Mouse (Mus musculus) mouse embryonic stem cell (cell line): ENCODE data around the gene 4930432K21Rik.

Experiments
- in situ Hi-C, 2 experiments: fragments of 300-500 bp; cut with MboI; formaldehyde crosslinking; loops; 1 replicate in 1 of 2; 3 replicates in 1 of 2; pipeline ENCODE4 v1.14.3; 2019 to 2020; ENCODE audit warnings: low sequenced_read_pairs in 2 of 2, low pct_unique_long_range_greater_than_20kb in 1 of 2, mixed read lengths in 1 of 2; ENCODE audit not compliant: unreplicated experiment in 1 of 2

4930432K21Rik gene

DNA sequence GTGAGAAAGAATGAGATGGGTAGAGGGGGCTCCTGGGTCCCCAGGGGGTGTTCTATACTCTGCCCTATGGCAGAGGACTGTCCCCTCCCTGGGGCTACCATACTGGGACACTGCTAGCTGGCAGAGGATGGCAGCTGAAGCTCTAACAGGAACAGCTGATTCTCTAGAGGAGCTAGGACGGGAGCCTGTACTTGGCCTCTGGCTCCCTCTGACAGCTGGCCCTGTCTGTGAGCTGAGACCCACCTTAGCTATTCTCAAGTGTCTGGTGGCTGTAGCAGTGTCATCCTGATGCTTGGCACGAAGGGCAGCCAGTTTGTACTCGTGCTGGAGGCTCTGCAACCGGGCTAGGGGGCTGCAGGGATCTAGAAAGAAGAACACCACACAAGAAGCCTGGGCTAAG is 7.0 kb upstream of the 4930432K21Rik start:
- in situ Hi-C loops: no loop called here

GRCm38 (mm10) chr8:84144636-84145245 is 3.1 kb upstream of the 4930432K21Rik start:
- in situ Hi-C loops: no loop called here

DNA sequence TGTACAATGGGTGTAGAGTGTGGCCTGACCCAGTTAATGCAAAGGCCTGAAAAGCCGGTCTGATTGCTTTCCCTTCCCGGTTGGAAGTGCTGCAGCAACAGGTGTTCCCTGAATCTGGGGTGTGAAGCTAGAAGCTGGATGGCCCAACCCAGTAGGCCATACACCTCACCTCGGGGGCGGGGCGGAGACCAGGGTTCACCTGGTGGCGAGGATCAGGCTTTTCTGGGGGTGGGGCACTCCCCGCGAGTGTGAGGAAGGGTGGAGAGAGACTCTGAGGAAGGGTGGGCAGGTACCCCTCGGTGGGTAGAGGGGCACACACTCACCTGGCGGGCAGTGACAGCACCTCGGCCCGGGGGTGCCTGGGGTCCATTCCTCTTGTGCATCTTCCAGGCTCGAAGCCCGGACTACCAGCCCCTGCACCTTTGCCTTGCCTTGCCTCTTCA is 480 bp upstream of the 4930432K21Rik start:
- in situ Hi-C loops: no loop called here

GRCm38 (mm10) chr8:84148531-84148850 is 666 bp downstream of the 4930432K21Rik start:
- in situ Hi-C loops: no loop called here

GRCm38 (mm10) chr8:84149181-84149580 is 1.4 kb downstream of the 4930432K21Rik start:
- in situ Hi-C loops: no loop called here

DNA sequence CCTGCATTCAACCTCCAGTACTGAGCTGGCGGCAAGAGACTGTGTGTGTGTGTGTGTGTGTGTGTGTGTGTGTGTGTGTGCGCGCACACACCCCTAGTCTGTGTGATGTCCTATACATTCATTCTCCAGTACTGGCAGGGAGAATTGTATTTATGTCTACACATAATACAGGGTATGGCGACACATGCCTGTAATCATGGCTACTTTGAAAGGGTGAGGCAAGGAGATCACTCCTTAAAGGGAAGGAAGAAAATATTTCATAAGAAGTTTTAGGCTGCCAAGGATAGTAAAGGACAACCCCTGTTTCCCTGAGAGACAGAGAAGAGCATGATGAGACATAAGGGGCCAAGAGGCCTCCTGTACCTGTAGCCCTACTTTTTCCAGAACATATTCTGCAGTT is 9.8 kb downstream of the 4930432K21Rik start:
- in situ Hi-C loops: no loop called here

- in situ Hi-C loops: no loop called here
Observed at GRCm38 (mm10) chr8:84167696-84168095, 19.9 kb downstream of the 4930432K21Rik start.

GRCm38 (mm10) chr8:84170096-84170495 is 22.3 kb downstream of the 4930432K21Rik start:
- in situ Hi-C loops: no loop called here

DNA sequence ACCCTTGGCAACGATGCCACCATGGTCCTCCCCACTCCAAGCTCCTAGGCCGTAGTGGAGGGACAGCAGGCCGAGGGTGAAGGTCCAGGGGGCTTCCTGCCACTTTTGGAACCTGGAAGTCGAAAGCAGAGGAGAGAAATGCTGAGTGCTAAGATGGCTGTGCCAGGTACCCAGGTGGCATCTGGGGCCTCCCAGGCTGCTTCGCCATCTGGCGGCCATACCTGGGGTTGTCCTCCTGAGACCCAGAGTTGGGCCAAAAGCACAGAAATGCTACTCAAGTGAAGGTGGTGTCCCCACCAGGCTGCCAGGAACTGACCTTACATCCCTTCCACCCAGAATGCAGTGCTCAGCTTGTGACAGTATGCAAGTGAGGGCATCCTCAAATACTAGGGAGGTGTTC is 26.0 kb downstream of the 4930432K21Rik start:
- in situ Hi-C loops: no loop called here

GRCm38 (mm10) chr8:84176560-84176959 is 28.7 kb downstream of the 4930432K21Rik start:
- in situ Hi-C loops: no loop called here

- in situ Hi-C loops: no loop called here
Observed at GRCm38 (mm10) chr8:84177405-84177804, 29.6 kb downstream of the 4930432K21Rik start.

DNA sequence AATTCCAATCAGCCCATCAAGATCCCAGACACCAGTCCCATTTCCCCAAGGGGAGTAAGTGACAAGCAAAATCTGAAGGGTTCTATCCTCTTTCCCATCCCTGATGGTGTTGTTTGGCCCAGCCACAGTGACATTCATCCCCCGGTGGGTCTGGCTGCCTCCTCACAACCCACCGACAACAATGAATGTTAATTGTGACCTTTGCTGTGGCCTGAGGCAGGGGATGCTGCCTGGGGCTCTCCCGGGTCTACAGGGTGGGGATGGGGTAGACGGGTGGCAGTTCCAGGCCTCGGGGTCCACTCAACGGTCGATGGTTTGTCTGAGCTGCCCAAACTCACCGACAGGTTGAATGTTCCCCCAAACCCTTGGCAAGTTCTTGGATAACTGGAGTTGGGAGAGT is 30.8 kb downstream of the 4930432K21Rik start:
- in situ Hi-C loops: no loop called here

DNA sequence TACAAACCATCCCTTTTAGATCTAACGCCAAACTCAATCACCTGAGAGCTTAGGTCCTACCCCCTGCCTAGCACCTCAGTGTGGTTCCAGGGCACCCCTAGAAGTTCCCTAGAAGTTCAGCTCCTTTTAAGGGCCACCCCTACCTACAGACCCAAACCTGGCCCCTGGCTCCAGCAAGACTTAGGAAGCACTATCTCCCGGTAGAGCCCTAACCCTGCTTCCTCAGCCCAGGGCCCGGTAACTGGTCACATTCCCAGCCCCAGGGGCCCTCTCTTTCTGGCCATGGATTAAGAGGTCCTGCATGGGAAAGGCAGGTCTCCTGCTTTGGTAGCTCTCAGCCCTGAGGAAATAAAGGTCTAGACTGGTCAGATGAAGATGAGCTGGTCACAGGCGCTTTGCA is 32.1 kb downstream of the 4930432K21Rik start:
- in situ Hi-C loops: no loop called here

DNA sequence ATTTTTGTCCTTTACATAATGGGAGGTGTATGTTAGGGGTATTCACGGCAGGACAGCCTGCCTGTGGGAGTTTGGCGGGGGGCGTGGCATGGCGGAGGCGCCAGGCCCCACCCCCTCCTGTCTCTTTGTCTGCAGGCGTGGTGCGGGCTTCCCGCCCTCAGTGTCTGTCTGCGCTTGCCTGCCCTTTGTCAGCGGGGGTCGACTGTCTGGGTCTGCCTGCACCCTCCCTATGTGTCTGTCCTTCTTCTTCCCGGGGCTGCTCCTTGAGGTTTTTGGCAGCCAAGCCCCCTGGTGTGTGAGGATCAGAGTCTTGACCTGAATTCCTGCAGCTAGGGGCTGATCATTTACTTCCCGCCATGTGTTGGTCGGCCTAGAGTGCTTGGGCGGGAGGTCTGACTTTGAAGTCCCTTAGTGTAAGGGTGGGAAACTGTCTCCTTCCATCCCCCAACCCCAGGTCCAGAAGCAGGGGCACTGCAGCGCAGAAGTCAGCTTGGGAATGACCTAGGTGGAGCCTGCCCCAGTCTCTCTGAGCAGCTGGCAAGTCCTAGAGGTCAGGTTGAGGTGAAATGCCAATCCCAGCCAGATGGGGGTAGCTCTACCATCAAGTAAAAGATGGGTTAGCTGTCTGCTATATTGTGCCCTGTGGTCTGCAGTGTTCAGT is 32.8 kb downstream of the 4930432K21Rik start:
- in situ Hi-C loops: no loop called here

- in situ Hi-C loops: no loop called here
Observed at GRCm38 (mm10) chr8:84182833-84183232, 35.0 kb downstream of the 4930432K21Rik start.

GRCm38 (mm10) chr8:84183261-84184084 is 35.6 kb downstream of the 4930432K21Rik start:
- in situ Hi-C loops: no loop called here

DNA sequence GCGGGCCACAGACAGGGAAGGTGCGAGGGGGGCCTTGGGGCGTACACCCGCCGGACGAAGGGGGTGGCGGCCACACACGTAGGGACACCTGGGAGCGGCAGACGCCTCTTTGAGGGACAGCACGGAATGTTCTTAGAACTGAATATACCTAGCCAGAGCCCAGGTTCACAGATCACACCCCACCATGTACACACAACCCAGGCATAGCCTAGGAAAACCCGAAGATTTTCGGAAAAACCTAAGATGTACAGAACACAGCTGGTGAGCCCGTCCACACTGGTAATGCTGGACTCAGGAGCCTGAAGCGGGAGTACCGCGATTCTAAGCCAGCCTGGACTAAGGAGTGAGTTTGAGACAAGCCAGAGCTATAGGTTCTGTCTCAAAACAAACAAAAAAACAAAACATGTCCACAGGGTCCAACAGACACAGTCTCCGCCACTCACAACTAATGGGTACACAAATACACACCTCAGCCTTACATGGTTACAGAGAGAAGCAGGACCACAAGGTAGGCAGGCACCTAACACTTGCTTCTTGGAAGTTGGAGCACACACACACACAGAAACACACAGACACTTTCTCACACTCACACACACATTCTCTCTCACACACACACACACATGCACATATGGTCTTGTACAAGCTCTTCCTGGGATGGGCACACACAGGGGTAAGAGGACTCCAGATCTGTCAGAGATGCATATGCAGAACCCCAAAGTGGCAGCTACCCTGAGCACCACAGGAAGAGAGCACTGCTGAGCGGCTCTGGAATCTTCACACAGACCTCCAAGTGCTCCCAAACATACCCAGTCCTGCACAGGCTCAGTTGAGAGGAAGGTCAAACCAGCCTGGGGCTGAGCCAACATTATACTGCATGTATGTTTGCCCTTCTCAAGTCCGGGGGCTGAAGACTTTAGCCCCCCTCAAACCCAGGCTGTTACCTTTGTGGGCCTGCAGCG is 36.5 kb downstream of the 4930432K21Rik start:
- in situ Hi-C loops: no loop called here

GRCm38 (mm10) chr8:84185117-84185516 is 37.3 kb downstream of the 4930432K21Rik start, which contains the start of gene Nanos3:
Gene Nanos3, minus strand, starts transcription at chr8:84185217.
- in situ Hi-C loops: no loop called here
